Mouse (Mus musculus) megakaryocyte-erythroid progenitor cell, adult 5-6 weeks (primary cell): Measurements from ENCODE around the gene Armh3. TPM values are rescaled to one million over a fixed set of nuclear protein-coding genes. Genes with fewer than 3 reads are reported as not detected.
A peak's percentile ranks its signal among the peaks of the same experiment; 100 is the strongest.

Experiments used
- ATAC-seq: replicated peaks from 2 replicates; pipeline ENCODE4 v1.8.0; 2016; ENCODE audit warnings: mild to moderate bottlenecking, inconsistent platforms; ENCODE audit not compliant: severe bottlenecking, poor library complexity, low FRiP score, low TSS enrichment
- total RNA-seq, 2 experiments: library from RNA; stranded (forward) in 1 of 2; stranded (reverse) in 1 of 2; fragments of 200-1000, 215-1000 nt in 1 of 2; fragments of >200 nt in 1 of 2; fragmentation: Nextera tagmentation in 1 of 2; gene quantifications; 2 replicates each; pipeline ENCODE4 v1.2.3; 2014 to 2017

Gene Armh3
- total RNA-seq (2014; fragmentation: Nextera tagmentation) (5.6 and 10.5 TPM in 2 replicates), total RNA-seq (2017) (4.6 and 8.2 TPM in 2 replicates)

- peak; percentile 93 for ATAC-seq
Measured at GRCm38 (mm10) chr19:45997785-45998693, at the start of gene Armh3. Armh3 (minus strand) TSS chr19:45998488.

DNA sequence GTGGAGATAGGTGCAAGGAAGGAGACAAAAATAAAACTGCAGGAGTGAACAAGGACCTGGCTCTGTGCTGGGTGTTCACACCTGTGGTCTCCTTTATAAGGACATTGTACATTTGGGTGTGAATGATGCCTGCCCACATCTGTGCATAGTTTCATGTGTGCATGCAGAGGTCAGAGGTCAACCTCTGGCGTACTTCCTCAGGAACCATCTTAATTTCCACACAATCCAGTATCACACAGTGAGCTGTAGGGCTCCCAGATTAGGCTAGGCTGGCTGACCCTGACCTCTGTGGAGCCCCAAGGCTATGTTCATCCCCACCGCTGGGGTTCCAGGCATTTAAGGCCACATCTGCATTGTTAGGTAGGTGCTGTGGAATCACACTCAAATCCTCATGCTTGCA is 49.1 kb upstream of the Armh3 start:
- no peak for ATAC-seq

DNA sequence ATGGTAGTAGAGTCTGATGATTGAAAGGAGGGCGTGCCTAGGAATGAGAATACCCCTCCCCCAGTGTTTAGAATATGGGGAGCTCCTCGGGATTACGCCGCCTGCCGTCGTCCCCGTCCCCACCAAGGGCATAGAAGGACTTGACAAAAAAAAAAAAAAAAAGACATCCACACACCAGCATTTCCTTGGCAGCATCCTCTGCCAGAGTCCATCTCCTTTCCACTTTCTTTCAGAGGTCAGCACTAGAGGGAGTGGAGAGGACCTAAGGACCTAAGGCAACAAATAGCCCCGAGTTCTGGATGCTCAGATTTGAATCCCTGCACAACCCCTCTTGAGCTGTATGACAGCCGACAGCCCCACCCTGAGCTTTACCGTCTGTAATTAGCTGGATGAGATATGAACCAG is 48.3 kb upstream of the Armh3 start:
- no peak; the same call in 1 of the 2 replicates for ATAC-seq

- no peak for ATAC-seq
Measured at GRCm38 (mm10) chr19:46045696-46046311, 47.5 kb upstream of the Armh3 start.

DNA sequence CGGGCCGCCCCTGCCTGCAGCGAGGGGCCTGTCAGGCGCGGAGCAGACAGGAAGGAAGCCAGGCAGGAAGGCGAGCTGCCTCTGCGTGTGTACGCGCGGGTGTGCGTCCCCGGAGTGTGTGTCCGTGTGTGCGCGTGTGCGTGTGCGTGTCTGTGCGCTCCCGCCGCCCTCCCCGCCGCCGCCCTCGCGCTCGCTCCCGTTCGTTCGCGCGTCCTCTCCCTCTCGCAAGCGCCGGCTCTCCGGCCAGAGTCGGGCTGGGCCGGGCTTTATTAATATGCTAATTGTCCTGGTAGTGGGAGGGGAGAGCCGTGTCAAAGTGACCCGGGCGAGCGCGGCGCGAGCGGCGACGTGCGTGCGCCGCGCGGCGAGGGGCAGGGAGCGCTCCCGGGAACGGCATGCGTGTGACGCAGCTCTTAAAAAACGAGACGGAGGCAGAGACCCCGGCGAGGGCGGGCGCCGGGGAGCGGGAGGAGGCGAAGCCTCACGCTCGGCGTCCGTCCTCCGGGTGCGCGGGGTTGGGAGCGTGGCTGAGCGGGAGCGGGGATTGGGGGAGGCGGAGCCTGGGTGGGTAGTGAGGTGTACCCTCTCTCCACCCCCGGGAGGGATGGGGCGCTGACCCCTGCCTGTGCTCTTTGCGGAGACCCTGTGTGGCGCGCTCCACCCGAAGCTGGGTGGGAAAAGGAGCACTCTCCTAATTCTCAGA is 46.9 kb upstream of the Armh3 start, which contains the start of gene Ldb1:
Gene Ldb1 (minus strand): TSS at position 222 of the 703 bp plus-strand sequence.
- ATAC-seq = no peak

DNA sequence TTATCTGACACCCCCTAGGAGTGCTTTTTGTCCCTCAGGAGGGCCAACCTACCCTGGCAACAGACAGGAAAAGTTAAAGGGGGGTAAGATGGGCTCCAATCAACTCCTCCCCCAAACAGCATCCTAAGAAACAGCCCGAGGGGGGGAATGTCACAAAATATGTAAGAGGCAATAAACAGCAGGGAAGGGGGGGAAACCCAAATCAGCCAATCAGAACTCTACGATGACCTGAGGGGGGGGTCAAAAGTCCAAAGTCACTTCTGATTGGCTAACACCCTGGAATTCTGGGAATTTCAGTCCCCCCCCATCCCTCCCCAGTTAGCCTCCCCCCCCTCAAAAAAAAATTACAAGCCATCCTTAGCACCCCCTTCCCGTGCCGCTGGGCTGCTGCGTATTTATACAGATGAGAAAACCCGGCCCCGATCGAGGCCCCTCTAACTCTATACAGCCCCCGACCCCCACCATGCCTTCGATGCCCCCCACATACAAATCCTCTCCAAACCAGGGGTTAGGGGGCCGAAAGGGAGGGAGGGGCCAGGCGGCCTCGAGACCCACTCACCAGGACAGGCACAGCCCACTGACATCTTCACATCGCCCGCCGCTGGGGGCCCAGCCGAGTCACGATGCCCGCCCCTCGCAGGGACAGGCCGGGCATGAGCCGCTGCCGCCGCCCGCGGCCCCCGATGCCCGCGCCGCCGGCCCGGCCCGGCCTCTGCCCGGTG is 46.1 kb upstream of the Armh3 start, which contains the start of gene Pprc1:
Gene Pprc1 (plus strand): TSS at position 616 of the 722 bp plus-strand sequence.
- ATAC-seq = no peak

DNA sequence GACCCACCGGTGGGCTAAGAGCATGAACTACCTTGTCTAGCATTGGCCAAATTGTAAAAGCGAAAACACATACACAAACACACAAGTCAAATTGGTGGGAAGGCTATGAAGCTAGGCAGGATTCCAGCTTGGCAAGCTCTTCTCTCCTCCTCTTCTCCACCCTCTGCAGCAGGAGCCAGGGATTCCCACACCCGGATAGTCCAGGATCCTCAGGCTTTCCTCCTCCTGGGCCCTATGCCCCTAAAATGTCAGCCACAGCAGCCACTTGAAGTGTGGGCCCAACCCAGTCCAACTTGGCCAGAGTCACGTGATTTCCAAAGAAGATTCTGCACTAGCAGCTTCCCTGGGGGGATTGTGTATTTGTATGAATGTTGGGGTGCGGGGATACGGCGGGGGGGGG is 45.1 kb upstream of the Armh3 start:
- ATAC-seq = no peak

- no peak for ATAC-seq
Measured at GRCm38 (mm10) chr19:46042476-46043011, 44.3 kb upstream of the Armh3 start.

DNA sequence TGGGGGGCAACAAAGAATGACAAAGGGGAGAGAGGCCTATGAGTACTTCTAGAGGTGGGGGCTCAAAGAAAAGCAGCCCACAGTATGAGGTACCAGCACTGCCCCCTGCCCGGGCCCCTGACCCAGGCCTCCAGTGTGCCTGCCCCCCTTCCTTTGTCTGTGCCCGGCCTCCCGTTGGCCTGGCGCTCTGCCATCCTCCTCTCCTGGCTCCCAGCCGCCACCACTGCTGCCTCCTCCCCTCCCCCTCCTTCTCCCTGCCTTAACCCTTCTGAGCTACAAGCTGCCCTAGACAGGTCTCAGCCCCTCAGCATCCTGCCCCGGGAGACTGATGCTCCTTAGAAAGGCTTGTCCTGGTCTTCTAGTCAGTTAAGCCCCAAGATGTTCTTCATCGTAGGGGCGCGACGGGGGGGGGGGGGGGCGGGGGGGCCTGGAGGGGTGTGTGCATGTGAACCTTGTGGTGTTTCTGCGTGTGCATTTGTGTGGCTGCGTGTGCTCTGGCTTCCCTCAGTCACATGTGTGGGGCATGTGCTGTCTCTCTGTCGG is 43.7 kb upstream of the Armh3 start:
- peak; percentile 19 for ATAC-seq

GRCm38 (mm10) chr19:46041299-46041932 is 43.1 kb upstream of the Armh3 start:
- no peak for ATAC-seq

DNA sequence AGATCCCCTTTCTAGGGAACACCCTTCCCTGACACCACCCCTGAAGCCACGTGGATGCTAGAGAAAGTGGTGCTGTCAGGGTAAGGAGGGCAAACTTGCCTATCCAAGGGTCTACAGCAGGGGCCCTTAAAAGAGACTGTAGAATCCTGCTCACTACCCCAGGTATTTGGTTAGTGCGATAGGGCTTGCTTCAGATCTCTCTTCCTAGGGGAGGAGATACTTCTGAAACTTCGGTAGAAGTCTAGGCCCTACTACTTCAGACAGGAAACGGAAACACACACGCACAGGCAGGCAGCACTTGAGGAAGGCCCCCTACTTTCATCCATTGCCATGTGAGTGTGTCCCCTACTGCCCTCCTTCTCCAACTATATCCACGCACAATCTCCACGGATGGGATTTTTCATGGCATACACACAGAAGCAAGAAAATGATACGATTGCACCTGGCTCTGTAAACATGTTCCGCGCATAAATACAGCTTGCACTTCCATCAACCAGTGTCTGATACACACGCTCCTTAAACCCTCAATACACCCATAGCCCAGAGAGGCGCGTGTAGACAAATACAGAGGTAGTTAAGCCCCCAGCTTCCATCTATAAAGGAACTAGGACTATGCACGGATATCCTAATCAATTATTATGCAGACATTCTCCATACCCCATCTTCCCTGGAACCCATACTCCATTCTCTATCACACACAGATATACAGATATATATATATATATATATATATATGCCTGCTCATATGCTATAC is 42.0 kb upstream of the Armh3 start:
- ATAC-seq = no peak

GRCm38 (mm10) chr19:46039478-46039877 is 41.2 kb upstream of the Armh3 start:
- ATAC-seq = peak; percentile 63

GRCm38 (mm10) chr19:46038851-46039260 is 40.6 kb upstream of the Armh3 start:
- ATAC-seq = no peak

GRCm38 (mm10) chr19:46037925-46038850 is 39.9 kb upstream of the Armh3 start:
- no peak for ATAC-seq

DNA sequence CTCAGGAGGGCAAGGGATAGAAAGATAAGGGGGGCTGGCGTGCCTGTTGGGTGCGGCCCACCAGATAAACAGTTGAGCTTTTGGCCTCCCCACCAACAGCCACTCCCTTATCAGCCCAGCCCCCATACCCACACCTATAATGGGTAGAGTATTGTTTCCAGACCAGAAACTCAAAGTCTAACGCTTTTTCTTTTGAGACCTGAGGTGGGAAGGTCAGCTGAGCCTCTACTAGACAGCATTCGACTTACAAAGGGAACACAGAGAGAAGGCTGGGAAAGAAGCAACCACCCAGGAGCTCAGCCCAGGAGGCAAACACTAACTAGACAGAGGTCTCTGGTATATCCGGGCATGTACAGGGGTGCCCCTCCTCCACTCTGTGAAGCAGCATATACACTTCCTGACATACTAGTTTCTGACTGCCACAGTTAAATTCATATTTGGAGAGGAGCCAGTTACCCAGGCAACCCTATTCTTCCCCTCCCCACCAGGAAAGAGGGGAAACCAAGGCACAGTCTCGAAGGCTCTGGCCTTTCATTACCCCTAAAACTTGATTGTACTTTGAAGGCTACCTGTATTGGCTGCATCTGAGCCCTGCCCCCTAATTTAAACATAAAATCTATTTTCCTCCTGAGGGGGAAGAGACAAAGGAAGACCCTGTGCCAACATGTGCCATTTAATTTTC is 39.1 kb upstream of the Armh3 start:
- ATAC-seq = peak; percentile 57
